Mouse (Mus musculus): Measurements from ENCODE around the gene Gdf9.

Gene Gdf9

DNA sequence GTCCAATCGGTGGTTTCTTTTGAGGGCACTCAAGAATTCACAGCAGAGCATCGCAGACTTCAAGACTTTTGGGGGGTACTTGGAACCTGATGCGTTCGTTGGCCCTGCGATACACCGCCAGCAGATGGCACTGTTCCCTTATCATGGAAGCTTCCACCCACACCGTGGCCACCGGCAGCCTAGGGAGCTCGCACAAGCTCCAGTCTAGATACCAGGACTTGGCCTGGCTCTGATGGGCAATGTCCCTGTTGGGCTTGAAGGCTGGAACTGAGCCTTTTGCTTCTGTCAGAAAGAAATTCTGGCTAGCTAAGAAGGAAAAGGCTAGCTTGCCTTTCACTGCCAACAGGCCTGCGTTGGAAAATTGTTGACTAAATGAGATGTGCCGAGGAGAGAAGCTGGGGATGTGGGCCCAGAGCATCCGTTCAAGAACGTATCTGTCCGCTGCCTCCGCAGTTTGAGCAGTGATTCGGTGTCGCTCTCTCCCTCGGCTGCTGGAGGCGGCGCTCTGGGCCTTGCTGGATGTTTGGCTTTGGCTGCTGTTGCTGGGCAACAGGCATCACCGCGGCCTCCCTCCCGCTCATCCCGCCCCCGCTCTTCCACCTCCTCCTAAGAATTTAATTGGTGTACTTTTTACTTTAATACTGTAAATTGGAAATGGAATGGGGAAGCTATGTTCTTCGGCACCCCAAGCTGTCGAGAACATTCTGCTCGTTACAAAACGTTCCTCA is 39.3 kb downstream of the Gdf9 start, which contains the start of gene Gm9837:
Gene Gm9837, minus strand, starts transcription at position 512 of the 728 bp plus-strand sequence.
- in situ Hi-C loops (cut with MboI; ENCODE audit: unreplicated experiment in 2 of 2): loop anchor here (5.0 to 25.0 kb wide), 5 partner anchors 157 to 792 kb away; partner anchors contain the start of gene Il3 (in 1 of the 2)

DNA sequence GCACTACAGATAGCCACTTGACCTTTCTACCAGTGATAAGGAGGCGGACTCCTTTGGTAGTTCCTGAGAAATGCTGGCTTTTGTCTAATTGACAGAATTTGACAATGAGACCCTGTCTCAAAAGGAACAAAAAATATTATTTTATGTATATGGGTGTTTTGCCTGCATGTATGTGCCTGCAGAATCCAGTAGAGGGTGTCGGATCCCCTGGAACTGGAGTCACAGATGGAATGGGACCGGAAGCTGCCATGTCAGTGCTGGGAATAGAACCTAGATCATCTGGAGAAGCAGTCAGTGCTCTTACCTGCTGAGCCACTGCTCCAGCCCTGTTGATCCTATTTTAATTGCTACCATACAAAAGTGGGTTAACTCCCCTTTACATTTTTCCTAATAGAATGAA is 41.9 kb downstream of the Gdf9 start:
- in situ Hi-C loops (cut with MboI; ENCODE audit: unreplicated experiment in 2 of 2): loop anchor here in 1 of 2 experiments (25.0 kb wide), 1 partner anchor 790 kb away; the partner anchor contains the start of gene Il3

DNA sequence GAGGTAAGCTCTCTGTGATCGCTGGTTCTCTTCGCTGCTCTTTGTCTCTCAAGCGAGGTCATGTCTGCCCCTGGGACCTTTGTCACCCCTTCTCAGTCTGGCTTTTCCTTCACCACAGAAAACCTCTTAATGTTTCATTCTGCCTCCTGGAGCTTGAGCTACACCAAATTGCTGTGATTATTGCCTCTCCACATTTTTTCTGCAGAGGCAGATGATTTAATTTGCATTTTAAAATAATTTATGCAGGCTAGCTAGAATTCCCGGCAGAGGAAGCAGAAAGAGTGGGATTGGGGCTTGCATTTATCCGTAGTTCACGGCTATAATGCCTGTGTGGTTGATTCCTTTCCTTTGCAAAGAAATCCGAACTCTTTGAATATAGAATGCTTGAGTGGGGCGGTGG is 44.8 kb downstream of the Gdf9 start:
- in situ Hi-C loops (cut with MboI; ENCODE audit: unreplicated experiment in 2 of 2): no loop called here

DNA sequence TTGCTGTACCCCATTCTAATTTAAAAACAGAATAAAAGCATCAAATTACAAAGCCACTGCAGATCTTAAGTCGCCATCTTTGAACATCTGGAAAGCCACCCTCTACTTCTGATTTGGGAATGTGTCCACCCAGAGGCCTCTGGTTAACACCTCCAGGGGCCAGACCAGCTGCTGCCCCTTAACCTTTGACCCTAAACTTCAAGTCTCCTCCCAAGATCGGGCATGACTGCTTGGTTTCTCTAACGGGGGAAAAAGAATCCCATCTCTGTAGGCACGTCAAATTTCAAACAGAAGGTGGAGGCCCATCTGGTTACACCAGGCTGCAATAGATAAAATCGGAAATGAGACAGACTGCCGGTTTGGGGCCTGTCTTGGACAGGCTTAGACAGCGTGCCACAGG is 47.0 kb downstream of the Gdf9 start:
- in situ Hi-C loops (cut with MboI; ENCODE audit: unreplicated experiment in 2 of 2): no loop called here

DNA sequence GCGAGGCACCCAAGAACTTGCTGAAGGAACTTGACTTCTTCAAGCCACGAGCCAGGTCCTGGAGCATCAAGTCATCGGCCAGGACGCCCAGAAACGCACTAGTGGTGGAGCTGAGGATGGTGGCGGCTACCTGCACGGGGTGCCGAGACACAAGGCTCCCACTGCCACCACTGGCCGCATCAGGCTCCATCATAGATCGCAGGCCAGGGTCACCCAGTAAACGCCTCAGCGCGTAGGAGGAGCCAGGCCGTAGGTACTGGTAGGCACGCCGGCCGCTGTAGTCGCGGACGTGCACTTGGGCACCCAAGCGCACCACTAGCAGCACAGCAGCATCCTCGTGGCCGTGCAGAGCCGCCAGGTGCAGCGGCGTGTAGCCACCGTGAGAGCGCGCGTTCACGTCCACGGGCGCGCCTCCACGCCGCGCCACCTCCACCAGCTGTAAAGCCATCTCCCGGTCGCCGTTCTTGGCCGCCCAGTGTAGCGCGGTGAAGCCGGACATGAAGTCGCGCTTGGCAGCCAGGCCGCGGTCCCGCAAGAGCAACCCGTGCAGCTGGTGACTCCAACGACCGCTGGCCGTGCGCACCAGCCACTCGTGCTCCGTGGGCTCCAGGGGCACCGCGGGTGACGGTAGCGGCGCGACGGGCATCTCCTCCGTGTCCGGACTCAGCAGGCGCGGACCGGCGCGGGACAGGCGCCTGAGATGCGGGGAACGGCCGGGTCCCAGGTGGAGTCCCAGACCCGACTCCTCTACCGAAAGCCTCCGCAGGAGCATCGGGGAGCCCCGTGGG is 47.8 kb downstream of the Gdf9 start:
- in situ Hi-C loops (cut with MboI; ENCODE audit: unreplicated experiment in 2 of 2): no loop called here

DNA sequence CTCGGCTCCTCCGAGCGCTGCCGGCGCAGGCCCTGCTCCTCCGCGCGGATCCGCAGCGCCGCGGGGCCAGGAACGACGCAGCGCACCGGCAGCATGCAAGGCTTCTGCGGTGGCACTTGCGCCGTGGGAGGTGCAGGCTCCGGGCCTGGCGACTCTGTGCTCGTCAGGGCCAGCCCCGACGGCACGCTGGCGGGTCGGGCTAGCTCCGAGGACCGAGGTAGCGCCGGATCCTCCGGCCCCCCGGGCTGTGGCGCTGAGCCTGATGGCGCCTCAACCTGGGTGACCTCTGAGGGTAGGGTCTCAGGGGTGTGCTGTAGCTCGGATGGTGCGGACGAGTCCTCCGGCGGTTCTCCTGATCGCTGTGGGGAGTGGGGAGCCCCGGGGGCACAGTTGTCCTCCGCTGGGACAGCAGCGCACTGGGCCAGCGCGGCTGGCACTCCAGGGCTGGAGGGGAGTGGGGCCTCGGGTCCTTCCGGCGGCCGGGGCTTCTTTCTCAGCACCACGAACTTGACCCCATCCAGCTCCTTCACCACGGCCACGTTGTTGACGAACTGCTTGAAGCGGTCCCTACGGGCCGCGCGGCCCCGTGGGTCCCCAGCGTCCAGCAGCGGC is 48.5 kb downstream of the Gdf9 start:
- in situ Hi-C loops (cut with MboI; ENCODE audit: unreplicated experiment in 2 of 2): no loop called here

DNA sequence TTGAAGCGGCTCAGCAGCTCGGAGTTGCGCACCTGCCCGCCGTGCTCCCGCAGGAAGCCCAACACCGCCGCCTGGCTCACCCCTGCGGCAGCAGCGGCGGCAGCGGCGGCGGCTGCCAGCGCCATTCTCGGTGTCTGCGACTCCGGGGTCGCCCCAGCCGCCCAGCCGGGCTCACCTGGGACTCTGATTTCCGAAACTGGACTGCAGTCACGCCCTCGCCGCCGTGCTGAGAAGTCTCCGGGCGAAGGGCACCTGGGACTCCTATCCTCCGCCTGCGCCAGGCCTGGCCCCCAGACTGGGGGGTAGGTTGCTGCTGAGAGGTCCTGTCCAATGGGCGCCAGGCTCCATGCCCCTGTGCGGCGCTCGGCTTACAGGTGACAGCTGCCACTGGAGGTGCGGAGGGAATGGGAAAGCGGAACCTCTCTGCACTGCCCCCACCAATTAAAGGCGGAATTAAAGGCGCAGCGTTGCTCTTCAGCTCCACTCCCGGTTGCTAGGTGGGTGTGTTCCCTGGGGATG is 49.0 kb downstream of the Gdf9 start, which contains the start of the genes Gm9945 and Sowaha:
Gene Gm9945, plus strand, starts transcription at position 384 of the 519 bp plus-strand sequence.
Gene Sowaha, minus strand, starts transcription at position 492 of the 519 bp plus-strand sequence.
- in situ Hi-C loops (cut with MboI; ENCODE audit: unreplicated experiment in 2 of 2): no loop called here

DNA sequence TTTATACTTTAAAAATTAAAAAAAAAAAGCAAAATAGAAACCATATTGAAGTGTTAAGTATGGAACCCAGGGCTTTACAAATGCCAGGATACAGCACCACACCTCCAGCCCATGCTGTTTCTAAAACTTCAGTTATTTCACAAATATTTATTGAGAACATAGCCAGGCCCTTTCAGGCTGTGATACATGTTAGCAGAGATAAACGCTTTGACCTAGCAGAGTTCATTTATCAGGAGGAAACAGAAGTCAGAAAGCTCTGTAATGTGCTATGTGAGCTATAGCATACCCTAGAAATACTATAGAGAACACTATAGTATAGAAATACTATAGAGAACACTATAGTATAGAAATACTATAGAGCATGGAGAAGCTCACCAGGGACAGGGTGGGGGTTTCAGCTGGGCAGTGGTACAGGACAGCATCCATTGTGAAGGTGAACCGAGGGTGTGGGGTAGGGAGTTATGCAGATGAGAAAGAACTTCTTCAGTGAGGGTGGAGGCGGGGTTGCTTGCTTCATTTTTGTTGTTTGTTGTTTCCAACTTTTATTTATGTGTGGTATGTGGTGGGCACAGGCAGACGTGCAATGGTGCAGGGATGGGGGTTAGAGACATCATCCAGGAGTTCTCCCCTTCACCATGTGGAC is 50.4 kb downstream of the Gdf9 start:
- in situ Hi-C loops (cut with MboI; ENCODE audit: unreplicated experiment in 2 of 2): no loop called here

DNA sequence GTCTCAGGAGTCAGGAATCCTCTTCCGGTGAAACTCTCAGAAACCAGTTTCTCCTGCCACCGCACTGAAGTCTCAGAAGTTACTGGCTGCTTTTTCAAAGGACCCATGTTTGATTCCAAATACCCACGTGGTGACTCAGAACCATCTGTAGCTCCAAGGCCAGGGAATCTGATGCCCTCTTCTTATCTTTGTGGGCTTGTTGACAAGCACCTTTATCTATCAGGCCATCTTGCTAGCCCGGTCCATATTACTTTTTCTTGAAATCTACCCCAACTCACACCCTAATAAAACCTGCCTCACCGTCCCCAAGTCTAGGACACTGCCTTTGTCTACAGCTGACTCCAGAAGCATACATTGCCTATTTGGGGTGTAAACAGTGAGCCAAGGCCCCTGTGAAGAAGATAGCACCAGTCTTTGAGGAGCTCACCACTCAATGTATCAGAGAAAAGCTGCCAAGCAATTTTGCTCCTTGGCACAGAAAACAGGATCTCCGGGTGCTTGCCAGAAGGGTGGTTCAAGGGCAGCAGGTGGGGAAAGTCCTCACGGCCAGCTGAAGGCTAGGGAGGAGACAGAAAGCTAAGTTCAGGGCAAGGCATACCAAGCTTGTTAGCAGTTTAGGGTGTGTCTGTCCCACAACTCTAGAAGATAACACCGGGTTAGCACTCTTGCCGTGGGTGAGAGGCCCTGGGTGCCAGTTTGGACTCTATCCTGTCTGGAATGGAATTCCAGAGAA is 52.5 kb downstream of the Gdf9 start:
- in situ Hi-C loops (cut with MboI; ENCODE audit: unreplicated experiment in 2 of 2): no loop called here

DNA sequence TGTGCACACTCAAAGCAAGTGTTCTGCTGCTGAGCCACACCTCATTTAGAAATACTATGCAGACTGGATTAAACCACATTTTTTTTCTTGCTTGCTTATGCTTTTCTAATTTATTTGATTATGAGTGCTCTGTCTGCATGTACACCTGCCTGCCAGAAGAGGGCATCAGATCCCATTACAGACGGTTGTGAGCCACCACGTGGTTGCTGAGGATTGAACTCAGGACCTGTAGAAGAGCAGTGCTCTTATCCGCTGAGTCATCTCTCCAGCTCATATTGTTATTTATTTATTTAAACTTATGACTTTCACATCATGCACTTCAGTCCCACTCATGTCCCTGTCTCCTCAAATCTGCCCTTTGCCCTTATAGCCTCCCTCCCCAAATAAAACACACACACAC is 54.9 kb downstream of the Gdf9 start:
- in situ Hi-C loops (cut with MboI; ENCODE audit: unreplicated experiment in 2 of 2): no loop called here

DNA sequence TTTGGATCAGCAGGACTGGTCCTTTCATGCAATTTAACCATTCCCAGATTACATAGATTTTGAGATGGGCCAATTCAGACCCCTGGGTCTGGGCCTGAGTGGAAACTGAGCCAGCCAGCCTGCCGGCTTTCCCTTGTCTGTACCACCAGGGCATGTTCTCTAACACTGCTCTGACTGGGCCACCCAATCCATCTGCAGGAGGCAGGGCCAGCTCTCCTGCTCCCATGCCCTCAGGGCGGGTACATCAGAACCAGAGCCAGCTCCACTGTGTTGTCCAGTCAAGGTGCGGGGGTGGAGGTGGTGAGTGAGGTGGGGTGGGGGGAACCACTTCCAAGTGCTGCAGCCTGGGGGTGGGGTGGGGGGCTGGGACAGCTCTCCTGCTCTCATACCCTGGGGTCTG is 55.5 kb downstream of the Gdf9 start:
- in situ Hi-C loops (cut with MboI; ENCODE audit: unreplicated experiment in 2 of 2): no loop called here

DNA sequence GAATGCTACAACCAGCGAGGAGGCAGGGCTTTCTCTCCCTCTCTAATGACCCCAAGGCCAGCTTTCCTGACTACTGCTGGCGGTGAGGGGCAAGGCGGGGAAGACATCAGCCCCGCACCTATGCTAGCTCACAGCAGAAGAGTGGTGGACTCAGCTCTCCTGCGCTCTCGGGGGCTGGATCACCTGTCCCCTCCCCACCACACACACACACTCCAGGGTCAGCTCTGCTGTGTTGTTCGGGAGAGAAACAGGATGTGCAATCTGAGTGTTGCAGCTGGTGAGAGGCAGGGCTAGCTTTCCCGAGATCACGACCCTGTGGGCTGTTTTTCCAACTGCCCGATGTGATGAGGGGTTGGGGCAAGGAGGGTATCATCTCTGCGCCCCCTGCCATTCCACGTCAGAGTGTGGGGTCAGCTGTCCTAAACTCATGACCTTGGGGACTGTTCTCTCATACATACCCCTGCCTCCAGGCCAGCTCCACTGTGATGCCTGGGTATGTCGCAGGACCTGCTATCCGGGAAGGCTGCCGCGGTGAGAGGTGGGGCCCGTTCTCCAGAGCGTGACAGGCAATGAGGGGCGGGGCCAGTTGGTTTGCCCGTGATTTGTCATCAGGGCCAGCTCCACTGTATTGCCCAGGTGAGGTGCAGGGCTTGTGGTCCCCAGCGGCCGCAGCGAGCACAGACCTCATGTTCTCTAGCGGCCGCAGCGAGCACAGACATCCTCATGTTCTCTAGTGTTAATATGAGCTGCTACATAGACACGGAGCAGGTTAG is 56.2 kb downstream of the Gdf9 start:
- in situ Hi-C loops (cut with MboI; ENCODE audit: unreplicated experiment in 2 of 2): no loop called here

Measured in v-Abl transformed pro-B cells (cell line).